ENCODE assay signal across 8 mouse cellular contexts in the genomic region with DNA sequence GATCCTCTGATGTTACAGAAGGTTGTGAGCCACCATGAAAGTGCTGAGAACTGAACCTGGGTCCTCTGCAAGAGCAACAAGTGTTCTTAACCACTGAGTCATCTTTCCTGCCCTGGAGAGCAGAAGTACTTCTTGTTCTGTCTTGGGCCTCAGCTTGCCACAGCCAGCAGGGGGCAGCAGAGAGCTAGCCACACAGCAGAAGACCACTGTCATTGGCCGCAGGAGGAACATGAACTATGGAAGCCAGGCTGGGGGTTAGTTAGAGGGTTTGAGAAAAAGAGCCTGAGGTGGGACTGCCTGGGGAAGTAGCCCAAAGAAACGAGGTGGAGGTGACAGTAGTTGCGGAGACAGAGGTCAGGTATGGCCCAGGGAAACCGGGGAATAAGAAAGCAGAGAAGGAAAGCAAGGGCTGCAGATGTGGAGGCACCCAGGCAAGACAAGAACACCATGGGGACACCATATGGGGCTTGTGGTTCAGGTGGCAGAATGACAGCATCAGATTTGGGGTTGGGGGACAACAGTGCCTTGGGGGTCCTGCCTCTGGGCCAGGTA. TPM values are rescaled to one million over a fixed set of nuclear protein-coding genes. Genes with fewer than 3 reads are reported as not detected.
A peak's percentile ranks its signal among the peaks of the same experiment; 100 is the strongest.
DNase-seq lines count a peak whose midpoint lies in the region; ATAC-seq lines count a peak whose summit lies in the region.
"Not testable (repeated sequence)": the region's sequence is repeated elsewhere in the genome, so short reads cannot be mapped to it uniquely, and the experiment has no call there.

No protein-coding gene starts in this region.

- not testable (repeated sequence) for H3K9ac ChIP-seq in intestine, embryonic 16.5 days (ENCODE audit: low read depth, low read length)

- H3K4me1 ChIP-seq in intestine, embryonic 16.5 days (ENCODE audit: control insufficient read depth, insufficient read depth, low read length): not testable (repeated sequence)

- not testable (repeated sequence) for H3K27ac ChIP-seq in intestine, embryonic 16.5 days (ENCODE audit: low read length)

- not testable (repeated sequence) for H3K9me3 ChIP-seq in intestine, embryonic 16.5 days (ENCODE audit: control insufficient read depth, low read length)

- not testable (repeated sequence) for H3K4me3 ChIP-seq in intestine, embryonic 16.5 days (ENCODE audit: low read length)

- H3K36me3 ChIP-seq in intestine, embryonic 16.5 days (ENCODE audit: control insufficient read depth, insufficient read depth, low read length): not testable (repeated sequence)

- WGBS in intestine, embryonic 16.5 days: 51% methylated on average over 2 of the region's 4 CpGs

- peak; percentile 96 for ATAC-seq in granulocyte monocyte progenitor cell, adult 5-6 weeks (replicated peaks; ENCODE audit: poor library complexity, severe bottlenecking)
- peak; percentile 66 for ATAC-seq in intestine, embryonic 16.5 days
- ATAC-seq in megakaryocyte-erythroid progenitor cell, adult 5-6 weeks (replicated peaks; ENCODE audit: low FRiP score, low TSS enrichment, poor library complexity, severe bottlenecking): peak; percentile 86

- H3K4me2 ChIP-seq in intestine, embryonic 16.5 days (ENCODE audit: low read depth, low read length): not testable (repeated sequence)

- DNase-seq in 3134 (ENCODE audit: extremely low read depth, insufficient read length, low spot score): peak; percentile 21
- peak; percentile 34 for DNase-seq in adrenal gland, adult 8-10 months
- peak; percentile 6 for DNase-seq in embryo, embryonic 9.5 days (ENCODE audit: extremely low spot score)
- DNase-seq in left cerebral cortex, adult 9 months (ENCODE audit: low spot score in 2 of 2): peak; percentile 35 to 70
- DNase-seq in right cerebral cortex, postnatal 36 days (ENCODE audit: low spot score in 2 of 2): peak; percentile 52 to 59

- not testable (repeated sequence) for H3K27me3 ChIP-seq in intestine, embryonic 16.5 days (replicated peaks; ENCODE audit: control insufficient read depth, insufficient read depth, low read length)

RNA-seq across cellular contexts. Expression of a gene that starts 38.4 kb away (rescaled TPM):
- total RNA-seq in adrenal gland, adult 8-10 months (2022): 1 to 10 TPM in 1 of 4 experiments, under 1 TPM in 3; 0.31 to 1.2 (median 0.66) TPM
- total RNA-seq in granulocyte monocyte progenitor cell, adult 5-6 weeks (2014; fragmentation: Nextera tagmentation): not detected in 2 replicates
- 0.21 and 0.60 TPM in 2 replicates for total RNA-seq in granulocyte monocyte progenitor cell, adult 5-6 weeks (2017)
- polyA plus RNA-seq in intestine, embryonic 16.5 days (2015; fragmentation: Nextera tagmentation; extraction: Ambion mirVana): 3.9 and 4.5 TPM in 2 replicates
- total RNA-seq in megakaryocyte-erythroid progenitor cell, adult 5-6 weeks (2014; fragmentation: Nextera tagmentation): 1.7 TPM in 1 of 2 replicates, not detected in the other
- 4.2 TPM in 1 of 2 replicates, not detected in the other for total RNA-seq in megakaryocyte-erythroid progenitor cell, adult 5-6 weeks (2017)

RNA-seq across cellular contexts. Expression of a gene that starts 41.6 kb away (rescaled TPM):
- 100 to 1,000 TPM in 3 of 4 experiments, 10 to 100 TPM in 1; 99.3 to 120 (median 106) TPM for total RNA-seq in adrenal gland, adult 8-10 months (2022)
- 117 and 170 TPM in 2 replicates for total RNA-seq in granulocyte monocyte progenitor cell, adult 5-6 weeks (2014; fragmentation: Nextera tagmentation)
- 117 and 150 TPM in 2 replicates for total RNA-seq in granulocyte monocyte progenitor cell, adult 5-6 weeks (2017)
- 239 and 250 TPM in 2 replicates for polyA plus RNA-seq in intestine, embryonic 16.5 days (2015; fragmentation: Nextera tagmentation; extraction: Ambion mirVana)
- 109 and 153 TPM in 2 replicates for total RNA-seq in megakaryocyte-erythroid progenitor cell, adult 5-6 weeks (2014; fragmentation: Nextera tagmentation)
- 95.6 and 153 TPM in 2 replicates for total RNA-seq in megakaryocyte-erythroid progenitor cell, adult 5-6 weeks (2017)
